Mouse (Mus musculus) embryonic facial prominence, embryonic 11.5 days (tissue): ENCODE data around the gene Vmn1r1. TPM values are rescaled to one million over a fixed set of nuclear protein-coding genes. Genes with fewer than 3 reads are reported as not detected.

Source experiments
- ATAC-seq: fragments of 200-750 bp; cut with Nextera tagmentation; replicated peaks from 2 replicates; pipeline ENCODE4 v1.8.0; 2017; ENCODE audit warnings: low read depth; ENCODE audit not compliant: insufficient number of reproducible peaks, low FRiP score, low TSS enrichment
- DNase-seq: peaks from one replicate; pipeline ENCODE4 v3.0.0-alpha.2; 2015; ENCODE audit warnings: low spot score
- H3K27ac ChIP-seq: fragments of 300-500 bp; sonication (generic); replicated peaks from 2 replicates; pipeline ENCODE4 v1.5.1; 2014; ENCODE audit warnings: mild to moderate bottlenecking, low read depth, low read length, control low read depth
- H3K27me3 ChIP-seq: fragments of 300-500 bp; sonication (generic); 2 replicates; pipeline ENCODE4 v1.6.1; 2014; ENCODE audit warnings: mild to moderate bottlenecking, low read length, moderate library complexity, mixed read lengths; ENCODE audit not compliant: control insufficient read depth, insufficient read depth
- H3K36me3 ChIP-seq: fragments of 300-500 bp; sonication (generic); replicated peaks from 2 replicates; pipeline ENCODE4 v1.6.1; 2014; ENCODE audit warnings: low read depth, mild to moderate bottlenecking, low read length, moderate library complexity, mixed read lengths; ENCODE audit not compliant: control insufficient read depth, insufficient read depth
- H3K4me1 ChIP-seq: fragments of 300-500 bp; sonication (generic); 2 replicates; pipeline ENCODE4 v1.6.1; 2014; ENCODE audit warnings: low read length, mixed read lengths; ENCODE audit not compliant: control insufficient read depth, insufficient read depth
- H3K4me2 ChIP-seq: fragments of 300-500 bp; sonication (generic); 2 replicates; pipeline ENCODE4 v1.6.1; 2014; ENCODE audit warnings: low read depth, mild to moderate bottlenecking, control low read depth, low read length, moderate library complexity
- H3K4me3 ChIP-seq: fragments of 300-500 bp; sonication (generic); 2 replicates; pipeline ENCODE4 v1.5.1; 2014; ENCODE audit warnings: low read depth, low read length, control low read depth
- H3K9ac ChIP-seq: fragments of 300-500 bp; sonication (generic); replicated peaks from 2 replicates; pipeline ENCODE4 v1.6.1; 2014; ENCODE audit warnings: mild to moderate bottlenecking, control low read depth, low read length
- H3K9me3 ChIP-seq: fragments of 300-500 bp; sonication (generic); replicated peaks from 2 replicates; pipeline ENCODE4 v1.6.1; 2016; ENCODE audit warnings: mild to moderate bottlenecking, low read length, inconsistent platforms, mixed read lengths; ENCODE audit not compliant: control insufficient read depth
- WGBS: fragments of 180-500 bp; shearing (Covaris S2); extraction: QIAGEN DNeasy Blood & Tissue Kit; methylation state at CpG from one replicate; pipeline ENCODE4 v1.1.7; 2014; 5-methylcytosine and 5-hydroxymethylcytosine counted together
- polyA plus RNA-seq: library from polyadenylated mRNA; unstranded; fragments of >200 nt; fragmentation: Nextera tagmentation; extraction: Ambion mirVana; gene quantifications from 2 replicates; pipeline ENCODE4 v1.2.1, GENCODE M21; 2014

The Vmn1r1 gene
- polyA plus RNA-seq, 1 experiment from 2014 or later = not detected

DNA sequence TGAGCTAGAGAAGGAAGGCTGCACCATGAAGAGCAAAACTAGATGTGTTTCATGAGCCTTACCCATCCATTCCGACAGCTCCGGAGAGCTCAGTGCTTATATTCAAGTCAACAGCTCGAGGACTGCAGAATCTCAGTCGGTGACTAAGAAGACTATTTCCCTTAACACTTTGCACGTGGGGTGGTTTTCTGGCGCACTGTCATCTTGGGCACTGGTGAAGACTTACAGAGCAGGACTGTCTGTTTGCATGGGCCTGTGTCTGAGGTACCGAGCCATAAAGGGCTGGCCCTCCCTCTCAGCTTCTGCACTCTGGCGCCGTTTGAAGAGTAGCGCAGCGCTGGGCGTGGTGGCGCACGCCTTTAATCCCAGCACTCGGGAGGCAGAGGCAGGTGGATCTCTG is 51.9 kb downstream of the Vmn1r1 start:
- H3K9ac ChIP-seq = no peak overlapping the region
- H3K4me1 ChIP-seq = peaks cover 11% of the 10 kb centered on the region
- no peaks in the 10 kb centered on the region for H3K27me3 ChIP-seq
- 94% methylated on average over 15 of the region's 15 CpGs for WGBS
- no peak for DNase-seq
- no peak overlapping the region for H3K27ac ChIP-seq
- ATAC-seq = no peak
- no peak overlapping the region for H3K4me2 ChIP-seq
- H3K36me3 ChIP-seq = no peaks in the 10 kb centered on the region
- no peaks in the 10 kb centered on the region for H3K9me3 ChIP-seq
- H3K4me3 ChIP-seq = no peak overlapping the region

DNA sequence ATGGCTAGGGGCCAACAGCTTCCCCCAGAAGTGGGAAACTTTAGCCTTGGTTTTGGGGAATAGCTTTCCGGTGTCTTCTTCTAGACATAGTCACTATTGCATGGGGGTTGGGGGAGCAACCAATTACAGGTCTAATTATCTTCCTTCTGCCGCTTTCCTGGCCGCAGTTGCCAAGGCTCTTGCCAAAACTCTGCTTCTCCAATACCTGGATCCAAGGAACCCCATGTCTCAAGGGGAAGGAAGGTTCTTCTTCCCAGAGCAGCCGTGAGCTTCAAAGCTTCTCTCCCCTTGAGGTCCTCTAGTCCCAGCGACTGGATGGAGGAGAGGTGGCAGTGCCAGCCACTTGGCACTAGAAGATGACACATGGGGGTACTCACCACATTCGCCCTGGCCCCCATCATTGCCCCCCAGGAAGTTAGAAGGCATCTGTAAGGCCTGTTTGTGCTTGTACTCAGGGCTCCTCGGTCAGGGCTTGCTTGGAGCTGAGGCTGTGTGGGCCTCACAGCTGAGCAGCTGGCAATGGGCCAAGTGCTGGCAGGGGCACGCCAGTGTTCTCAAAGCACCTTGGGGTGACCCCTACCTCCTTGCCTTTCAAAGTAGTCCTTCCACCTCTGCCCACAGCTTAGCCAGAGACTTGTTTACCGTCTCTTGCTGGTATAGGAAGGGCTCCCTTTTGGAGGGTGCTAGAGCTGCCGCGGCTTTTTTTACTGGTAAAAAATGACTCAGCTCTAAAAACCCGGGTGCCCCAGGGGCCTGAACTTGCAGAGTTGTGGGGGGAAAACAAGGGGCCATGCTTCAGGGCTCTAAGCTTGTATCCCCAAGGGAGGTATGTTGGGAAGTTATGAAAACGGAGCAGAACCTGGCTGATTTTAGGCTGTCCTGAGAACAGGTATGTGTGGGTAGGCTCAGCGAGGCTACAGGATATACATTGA is 52.6 kb downstream of the Vmn1r1 start:
- Histone ChIP-seq H3K4me3 (no peak overlapping the region), H3K27ac (no peak overlapping the region; the same call in 1 of the 2 replicates), H3K4me2 (no peak overlapping the region), H3K9me3 (no peaks in the 10 kb centered on the region), H3K4me1 (peaks cover 11% of the 10 kb centered on the region), H3K27me3 (no peaks in the 10 kb centered on the region), H3K9ac (no peak overlapping the region), H3K36me3 (no peaks in the 10 kb centered on the region)
- 82% methylated on average over 14 of the region's 14 CpGs for WGBS
- ATAC-seq = no peak
- DNase-seq = no peak

DNA sequence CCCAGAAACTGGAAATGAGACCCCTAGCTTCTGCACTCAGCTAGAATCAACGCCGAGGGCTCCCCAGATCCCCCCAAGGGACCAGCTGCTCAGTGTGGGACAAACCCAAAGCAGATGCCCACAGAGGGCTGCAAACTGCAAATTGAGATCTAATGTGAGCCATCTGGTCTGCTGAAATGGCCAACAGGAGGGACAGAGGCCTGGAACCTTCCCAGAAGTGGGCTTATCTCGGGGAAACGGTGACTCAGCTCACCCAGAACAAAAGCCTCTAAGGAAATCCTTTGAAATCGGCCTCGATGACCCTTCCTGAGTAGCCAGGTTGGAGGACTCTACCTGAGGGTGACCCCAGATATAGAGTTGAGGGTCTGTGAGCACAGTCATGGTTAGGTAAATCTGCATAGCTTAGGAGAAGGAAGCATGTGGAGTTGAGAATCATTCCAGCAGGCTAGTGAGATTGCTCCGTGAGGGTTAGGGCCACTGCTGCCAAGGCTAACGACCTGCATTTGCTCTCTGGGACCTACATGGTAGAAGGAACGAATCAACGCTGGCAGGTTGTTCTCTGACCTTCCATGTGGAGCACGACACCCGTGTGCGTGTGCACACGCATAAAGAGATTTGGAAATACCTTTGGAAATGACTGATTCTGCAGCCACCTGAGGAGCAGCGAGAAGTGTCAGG is 53.4 kb downstream of the Vmn1r1 start:
- H3K4me1 ChIP-seq = peaks cover 11% of the 10 kb centered on the region
- 0 out of 2 replicates have a peak overlapping the region, but pooled peaks have one; percentile 3 for H3K27ac ChIP-seq
- ATAC-seq (no peak), DNase-seq (peak; percentile 85)
- H3K36me3 ChIP-seq = no peaks in the 10 kb centered on the region
- no peaks in the 10 kb centered on the region for H3K27me3 ChIP-seq
- no peaks in the 10 kb centered on the region for H3K9me3 ChIP-seq
- no peak overlapping the region for H3K4me3 ChIP-seq
- no peak overlapping the region for H3K9ac ChIP-seq
- WGBS = 51% methylated on average over 15 of the region's 15 CpGs
- H3K4me2 ChIP-seq = no peak overlapping the region

GRCm38 (mm10) chr1:182110185-182110584 is 54.1 kb downstream of the Vmn1r1 start:
- no peak overlapping the region for H3K4me3 ChIP-seq
- H3K27ac ChIP-seq = no peak overlapping the region
- H3K9me3 ChIP-seq = no peaks in the 10 kb centered on the region
- no peaks in the 10 kb centered on the region for H3K27me3 ChIP-seq
- no peak for DNase-seq
- no peak for ATAC-seq
- 79% methylated on average over 11 of the region's 11 CpGs for WGBS
- no peaks in the 10 kb centered on the region for H3K36me3 ChIP-seq
- H3K4me2 ChIP-seq = no peak overlapping the region
- peaks cover 11% of the 10 kb centered on the region for H3K4me1 ChIP-seq
- H3K9ac ChIP-seq = no peak overlapping the region

GRCm38 (mm10) chr1:182108397-182109099 is 55.7 kb downstream of the Vmn1r1 start:
- DNase-seq (no peak), ATAC-seq (no peak)
- Histone ChIP-seq H3K9me3 (no peaks in the 10 kb centered on the region), H3K27ac (no peak overlapping the region), H3K4me2 (no peak overlapping the region), H3K4me1 (peaks cover 5% of the 10 kb centered on the region), H3K9ac (no peak overlapping the region), H3K27me3 (no peaks in the 10 kb centered on the region), H3K36me3 (no peaks in the 10 kb centered on the region), H3K4me3 (no peak overlapping the region)
- WGBS = 79% methylated on average over 13 of the region's 13 CpGs

DNA sequence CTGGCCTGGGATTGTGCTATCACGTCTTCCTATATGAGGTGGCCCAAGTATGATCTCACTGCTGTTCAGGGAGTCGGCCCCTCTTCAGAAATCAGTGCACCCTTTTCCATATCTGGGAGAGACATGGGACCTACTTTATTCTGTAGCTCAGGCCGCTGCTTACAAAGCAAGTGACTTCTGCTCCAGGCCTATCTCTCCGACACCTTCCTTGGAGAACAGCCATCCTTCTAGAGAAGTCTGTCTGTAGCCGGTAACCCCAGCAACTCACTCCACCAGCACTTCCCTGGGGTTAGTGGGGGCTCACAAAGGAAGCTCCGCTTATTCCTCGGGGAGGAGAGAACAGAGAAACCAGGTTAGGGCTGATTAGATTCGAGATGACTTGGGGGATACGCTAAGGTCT is 57.0 kb downstream of the Vmn1r1 start:
- no peak overlapping the region for H3K9ac ChIP-seq
- H3K36me3 ChIP-seq = no peaks in the 10 kb centered on the region
- no peaks in the 10 kb centered on the region for H3K9me3 ChIP-seq
- H3K27me3 ChIP-seq = no peaks in the 10 kb centered on the region
- WGBS = 79% methylated on average over 9 of the region's 9 CpGs
- no peak overlapping the region for H3K4me2 ChIP-seq
- DNase-seq (no peak), ATAC-seq (no peak)
- peaks cover 4% of the 10 kb centered on the region; the same call in 1 of the 2 replicates for H3K4me1 ChIP-seq
- H3K4me3 ChIP-seq = no peak overlapping the region
- no peak overlapping the region for H3K27ac ChIP-seq

- Histone ChIP-seq H3K4me2 (no peak overlapping the region), H3K4me1 (no peaks in the 10 kb centered on the region), H3K27ac (no peak overlapping the region), H3K27me3 (no peaks in the 10 kb centered on the region), H3K4me3 (no peak overlapping the region), H3K9me3 (no peaks in the 10 kb centered on the region), H3K9ac (no peak overlapping the region), H3K36me3 (no peaks in the 10 kb centered on the region)
- DNase-seq = no peak
- no peak for ATAC-seq
- 55% methylated on average over 3 of the region's 3 CpGs for WGBS
These were observed 59.3 kb downstream of the Vmn1r1 start for GRCm38 (mm10) chr1:182105023-182105422.
